Mouse (Mus musculus) E14TG2a.4 (cell line): ENCODE measurements around the gene Vstm2l.

Experiments used
- CTCF ChIP-seq: conservative IDR thresholded peaks from 2 replicates; pipeline ENCODE4 v1.5.1; 2014; ENCODE audit warnings: low read length
- NANOG ChIP-seq: IDR thresholded peaks from 2 replicates; pipeline ENCODE4 v1.6.1; 2014; ENCODE audit warnings: borderline replicate concordance, low read length, mixed read lengths
- POU5F1 ChIP-seq: IDR thresholded peaks from 2 replicates; pipeline ENCODE4 v1.6.1; 2014; ENCODE audit warnings: low read length, borderline replicate concordance

DNA sequence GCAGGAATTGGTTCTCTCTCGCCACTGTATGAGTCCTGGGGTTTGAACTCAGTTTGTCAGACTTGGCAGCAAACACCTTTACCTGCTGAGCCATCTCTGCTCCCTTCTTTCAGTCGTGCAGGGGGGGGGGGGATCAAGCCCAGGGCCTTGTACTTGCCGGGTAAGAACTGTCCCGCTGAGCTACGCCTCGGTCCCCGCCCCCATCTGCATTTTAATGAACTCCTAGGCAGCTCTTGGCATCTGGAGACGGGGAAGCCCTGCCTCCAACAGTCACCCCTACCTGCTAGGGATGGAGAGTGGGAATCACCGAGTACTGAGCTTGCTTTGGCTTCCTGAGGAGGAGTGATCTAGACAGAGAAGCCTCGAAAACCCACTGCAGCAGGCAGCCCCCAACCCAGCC, 4.1 kb downstream of the Vstm2l start:
- TF ChIP-seq CTCF (no peak), NANOG (no peak), POU5F1 (no peak)
